Mouse (Mus musculus): ENCODE measurements at regions not wholly inside any gene's neighbourhood (a gene's known extent, or its start where the extent isn't known, plus 50 kb on each side); places are given as distances from the start of the nearest gene placed in this dataset.

DNA sequence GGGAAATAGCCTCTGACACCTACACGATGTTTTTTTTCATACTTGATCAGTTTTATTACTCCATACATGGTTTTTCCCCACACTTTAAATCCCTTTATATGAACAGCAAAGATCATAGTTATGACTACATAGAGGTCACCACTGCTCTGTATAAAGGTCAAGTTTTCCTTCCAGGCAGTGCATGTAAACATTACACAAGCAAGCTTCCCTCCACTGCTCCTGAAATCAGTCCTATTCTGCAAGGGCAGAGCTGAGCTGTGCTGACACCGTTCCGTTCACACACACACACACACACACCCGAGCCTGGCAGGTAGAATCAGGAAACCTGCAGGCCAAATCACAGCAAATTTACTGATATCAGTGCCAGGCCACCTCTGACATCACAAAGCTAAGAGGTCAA is 74.1 kb upstream of the Mgmt start:
- Histone ChIP-seq H3K4me2 (ENCODE audit: low read depth, severe bottlenecking) (no peak overlapping the region), H3K4me1 (ENCODE audit: control insufficient read depth, insufficient read depth, low read length) (0 out of 2 replicates have a peak, but pooled peaks cover 7% of the 10 kb centered on the region), H3K4me3 (ENCODE audit: low read depth, low read length) (no peak overlapping the region), H3K27me3 (ENCODE audit: control insufficient read depth, insufficient read depth, low read length) (no peaks in the 10 kb centered on the region), H3K9ac (ENCODE audit: low read length) (no peak overlapping the region), H3K36me3 (ENCODE audit: control insufficient read depth, insufficient read depth, low read length) (no peaks in the 10 kb centered on the region), H3K27ac (replicated peaks; ENCODE audit: low read depth, low read length) (no peak overlapping the region), H3K9me3 (ENCODE audit: control insufficient read depth, low read length) (no peaks in the 10 kb centered on the region)
- no peak for DNase-seq (ENCODE audit: low spot score)
- 70% methylated on average over 4 of the region's 4 CpGs for WGBS
- no peak for ATAC-seq (ENCODE audit: insufficient number of reproducible peaks, low FRiP score, low TSS enrichment, low read depth)

DNA sequence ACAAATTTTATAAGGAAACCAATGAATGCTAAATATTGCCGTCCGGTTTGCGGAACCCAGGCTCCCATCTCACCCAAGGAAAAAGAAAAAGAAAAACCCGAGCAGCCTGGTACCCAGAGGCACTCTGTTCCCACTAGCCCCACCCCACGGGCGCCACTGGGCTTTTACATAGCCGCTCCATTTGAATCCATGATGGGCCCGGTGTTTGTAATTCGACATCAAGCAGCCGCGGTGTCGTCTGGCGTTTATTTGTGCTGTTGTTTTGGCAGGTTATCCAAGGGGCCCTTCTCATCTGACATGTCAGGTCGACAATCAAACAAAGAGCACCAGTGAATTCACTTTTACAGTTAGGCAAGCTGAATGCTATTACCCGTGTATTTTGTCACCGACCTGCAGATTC is 68.8 kb upstream of the Mgmt start:
- Histone ChIP-seq H3K9ac (ENCODE audit: low read length) (no peak overlapping the region; the same call in 1 of the 2 replicates), H3K4me2 (ENCODE audit: low read depth, severe bottlenecking) (peak overlapping the region; percentile 20; the same call in 1 of the 2 replicates), H3K4me1 (ENCODE audit: control insufficient read depth, insufficient read depth, low read length) (0 out of 2 replicates have a peak, but pooled peaks cover 10% of the 10 kb centered on the region), H3K36me3 (ENCODE audit: control insufficient read depth, insufficient read depth, low read length) (no peaks in the 10 kb centered on the region), H3K27ac (replicated peaks; ENCODE audit: low read depth, low read length) (no peak overlapping the region), H3K4me3 (ENCODE audit: low read depth, low read length) (no peak overlapping the region), H3K27me3 (ENCODE audit: control insufficient read depth, insufficient read depth, low read length) (peaks cover 5% of the 10 kb centered on the region; the same call in 1 of the 2 replicates), H3K9me3 (ENCODE audit: control insufficient read depth, low read length) (no peaks in the 10 kb centered on the region)
- 21% methylated on average over 16 of the region's 16 CpGs for WGBS
- ATAC-seq (ENCODE audit: insufficient number of reproducible peaks, low FRiP score, low TSS enrichment, low read depth) (no peak), DNase-seq (ENCODE audit: low spot score) (peak; percentile 56)

GRCm38 (mm10) chr7:136829621-136830313 is 64.6 kb upstream of the Mgmt start:
- WGBS: 91% methylated on average over 1 of the region's 1 CpGs
- DNase-seq (ENCODE audit: low spot score) (no peak), ATAC-seq (ENCODE audit: insufficient number of reproducible peaks, low FRiP score, low TSS enrichment, low read depth) (no peak)
- peaks cover 5% of the 10 kb centered on the region; the same call in 1 of the 2 replicates for H3K27me3 ChIP-seq (ENCODE audit: control insufficient read depth, insufficient read depth, low read length)
- H3K36me3 ChIP-seq (ENCODE audit: control insufficient read depth, insufficient read depth, low read length): no peaks in the 10 kb centered on the region
- no peak overlapping the region for H3K9ac ChIP-seq (ENCODE audit: low read length)
- H3K4me2 ChIP-seq (ENCODE audit: low read depth, severe bottlenecking): no peak overlapping the region
- H3K9me3 ChIP-seq (ENCODE audit: control insufficient read depth, low read length): no peaks in the 10 kb centered on the region
- H3K4me3 ChIP-seq (ENCODE audit: low read depth, low read length): no peak overlapping the region
- H3K4me1 ChIP-seq (ENCODE audit: control insufficient read depth, insufficient read depth, low read length): 0 out of 2 replicates have a peak, but pooled peaks cover 3% of the 10 kb centered on the region
- H3K27ac ChIP-seq (replicated peaks; ENCODE audit: low read depth, low read length): no peak overlapping the region

- Histone ChIP-seq H3K27me3 (ENCODE audit: control insufficient read depth, insufficient read depth, low read length) (no peaks in the 10 kb centered on the region), H3K4me2 (ENCODE audit: low read depth, severe bottlenecking) (no peak overlapping the region), H3K27ac (replicated peaks; ENCODE audit: low read depth, low read length) (no peak overlapping the region), H3K9ac (ENCODE audit: low read length) (no peak overlapping the region), H3K9me3 (ENCODE audit: control insufficient read depth, low read length) (no peaks in the 10 kb centered on the region), H3K36me3 (ENCODE audit: control insufficient read depth, insufficient read depth, low read length) (no peaks in the 10 kb centered on the region), H3K4me3 (ENCODE audit: low read depth, low read length) (no peak overlapping the region), H3K4me1 (ENCODE audit: control insufficient read depth, insufficient read depth, low read length) (no peaks in the 10 kb centered on the region)
- DNase-seq (ENCODE audit: low spot score): no peak
- WGBS: 75% methylated on average over 7 of the region's 7 CpGs
- ATAC-seq (ENCODE audit: insufficient number of reproducible peaks, low FRiP score, low TSS enrichment, low read depth): no peak
Measured at GRCm38 (mm10) chr7:136832419-136832818, 62.0 kb upstream of the Mgmt start.

DNA sequence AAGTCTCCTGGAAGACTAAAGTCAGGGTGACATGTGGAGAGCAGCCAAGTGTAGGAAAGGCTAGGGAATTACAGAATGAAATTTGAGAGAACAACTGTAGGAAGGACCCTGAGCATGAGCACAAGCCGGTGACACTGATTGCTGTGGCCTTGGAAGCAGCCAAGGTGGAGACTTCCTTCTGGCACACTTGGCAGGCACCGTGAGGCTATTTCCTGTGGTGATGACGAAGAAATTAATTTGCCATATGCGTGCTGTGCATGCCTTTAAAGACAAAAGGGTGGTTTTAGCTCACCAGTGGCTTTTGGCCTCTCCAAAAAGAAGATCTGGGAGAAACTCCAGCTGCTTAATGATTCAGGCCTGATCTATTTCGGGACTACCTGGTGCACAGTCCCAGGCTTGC is 55.4 kb upstream of the Mgmt start:
- ATAC-seq (ENCODE audit: insufficient number of reproducible peaks, low FRiP score, low TSS enrichment, low read depth) (no peak), DNase-seq (ENCODE audit: low spot score) (no peak)
- Histone ChIP-seq H3K36me3 (ENCODE audit: control insufficient read depth, insufficient read depth, low read length) (no peaks in the 10 kb centered on the region), H3K9me3 (ENCODE audit: control insufficient read depth, low read length) (no peaks in the 10 kb centered on the region), H3K4me2 (ENCODE audit: low read depth, severe bottlenecking) (no peak overlapping the region), H3K27me3 (ENCODE audit: control insufficient read depth, insufficient read depth, low read length) (no peaks in the 10 kb centered on the region), H3K27ac (replicated peaks; ENCODE audit: low read depth, low read length) (no peak overlapping the region), H3K4me3 (ENCODE audit: low read depth, low read length) (no peak overlapping the region), H3K9ac (ENCODE audit: low read length) (no peak overlapping the region), H3K4me1 (ENCODE audit: control insufficient read depth, insufficient read depth, low read length) (no peaks in the 10 kb centered on the region)
- 72% methylated on average over 5 of the region's 5 CpGs for WGBS

- H3K27me3 ChIP-seq (ENCODE audit: control insufficient read depth, insufficient read depth, low read length): no peaks in the 10 kb centered on the region
- WGBS: 69% methylated on average over 7 of the region's 7 CpGs
- H3K4me2 ChIP-seq (ENCODE audit: low read depth, severe bottlenecking): no peak overlapping the region
- no peak overlapping the region for H3K9ac ChIP-seq (ENCODE audit: low read length)
- no peaks in the 10 kb centered on the region for H3K36me3 ChIP-seq (ENCODE audit: control insufficient read depth, insufficient read depth, low read length)
- H3K27ac ChIP-seq (replicated peaks; ENCODE audit: low read depth, low read length): no peak overlapping the region
- DNase-seq (ENCODE audit: low spot score) (no peak), ATAC-seq (ENCODE audit: insufficient number of reproducible peaks, low FRiP score, low TSS enrichment, low read depth) (no peak)
- no peak overlapping the region for H3K4me3 ChIP-seq (ENCODE audit: low read depth, low read length)
- no peaks in the 10 kb centered on the region for H3K9me3 ChIP-seq (ENCODE audit: control insufficient read depth, low read length)
- peaks cover 4% of the 10 kb centered on the region; the same call in 1 of the 2 replicates for H3K4me1 ChIP-seq (ENCODE audit: control insufficient read depth, insufficient read depth, low read length)
Measured at GRCm38 (mm10) chr7:136840224-136840623, 54.2 kb upstream of the Mgmt start.

GRCm38 (mm10) chr7:136842751-136843150 is 51.7 kb upstream of the Mgmt start:
- WGBS: 66% methylated on average over 7 of the region's 7 CpGs
- H3K4me1 ChIP-seq (ENCODE audit: control insufficient read depth, insufficient read depth, low read length): peaks cover 7% of the 10 kb centered on the region; the same call in 1 of the 2 replicates
- no peak overlapping the region for H3K9ac ChIP-seq (ENCODE audit: low read length)

GRCm38 (mm10) chr7:136844282-136844681 is 50.1 kb upstream of the Mgmt start:
- H3K4me3 ChIP-seq (ENCODE audit: low read depth, low read length): no peak overlapping the region
- H3K4me1 ChIP-seq (ENCODE audit: control insufficient read depth, insufficient read depth, low read length): peaks cover 7% of the 10 kb centered on the region; the same call in 1 of the 2 replicates
- DNase-seq (ENCODE audit: low spot score): no peak
- no peaks in the 10 kb centered on the region for H3K27me3 ChIP-seq (ENCODE audit: control insufficient read depth, insufficient read depth, low read length)
- no peak for ATAC-seq (ENCODE audit: insufficient number of reproducible peaks, low FRiP score, low TSS enrichment, low read depth)
- H3K36me3 ChIP-seq (ENCODE audit: control insufficient read depth, insufficient read depth, low read length): no peaks in the 10 kb centered on the region
- H3K27ac ChIP-seq (replicated peaks; ENCODE audit: low read depth, low read length): no peak overlapping the region
- no peak overlapping the region for H3K4me2 ChIP-seq (ENCODE audit: low read depth, severe bottlenecking)
- no peak overlapping the region for H3K9ac ChIP-seq (ENCODE audit: low read length)
- 37% methylated on average over 5 of the region's 5 CpGs for WGBS
- no peaks in the 10 kb centered on the region for H3K9me3 ChIP-seq (ENCODE audit: control insufficient read depth, low read length)

More at GRCm38 (mm10) chr7:136842751-136843150, 51.7 kb upstream of the Mgmt start:
- Histone ChIP-seq H3K4me2 (ENCODE audit: low read depth, severe bottlenecking) (no peak overlapping the region), H3K27ac (replicated peaks; ENCODE audit: low read depth, low read length) (no peak overlapping the region), H3K27me3 (ENCODE audit: control insufficient read depth, insufficient read depth, low read length) (no peaks in the 10 kb centered on the region), H3K4me3 (ENCODE audit: low read depth, low read length) (no peak overlapping the region), H3K36me3 (ENCODE audit: control insufficient read depth, insufficient read depth, low read length) (no peaks in the 10 kb centered on the region), H3K9me3 (ENCODE audit: control insufficient read depth, low read length) (no peaks in the 10 kb centered on the region)
- ATAC-seq (ENCODE audit: insufficient number of reproducible peaks, low FRiP score, low TSS enrichment, low read depth): no peak
- DNase-seq (ENCODE audit: low spot score): no peak

Data from limb, embryonic 11.5 days (tissue).